Mouse (Mus musculus) intestine, embryonic 16.5 days (tissue): ENCODE results near the gene Sema4c. TPM values are rescaled to one million over a fixed set of nuclear protein-coding genes. Genes with fewer than 3 reads are reported as not detected.

Source experiments
- ATAC-seq: fragments of 200-750 bp; cut with Nextera tagmentation; 2 replicates; pipeline ENCODE4 v1.8.0; 2017; ENCODE audit warnings: moderate TSS enrichment, moderate library complexity
- H3K27ac ChIP-seq: fragments of 300-500 bp; sonication (generic); 2 replicates; pipeline ENCODE4 v1.5.1; 2014; ENCODE audit warnings: mild to moderate bottlenecking, low read length
- H3K27me3 ChIP-seq: fragments of 300-500 bp; sonication (generic); replicated peaks from 2 replicates; pipeline ENCODE4 v1.6.1; 2014; ENCODE audit warnings: low read length, control low read depth, mixed read lengths; ENCODE audit not compliant: control insufficient read depth, insufficient read depth
- H3K36me3 ChIP-seq: fragments of 300-500 bp; sonication (generic); 2 replicates; pipeline ENCODE4 v1.6.1; 2014; ENCODE audit warnings: low read length, control low read depth; ENCODE audit not compliant: control insufficient read depth, insufficient read depth
- H3K4me1 ChIP-seq: fragments of 300-500 bp; sonication (generic); 2 replicates; pipeline ENCODE4 v1.6.1; 2014; ENCODE audit warnings: low read length, control low read depth, mixed read lengths; ENCODE audit not compliant: control insufficient read depth, insufficient read depth
- H3K4me2 ChIP-seq: fragments of 300-500 bp; sonication (generic); 2 replicates; pipeline ENCODE4 v1.6.1; 2014; ENCODE audit warnings: low read depth, low read length, control low read depth
- H3K4me3 ChIP-seq: fragments of 300-500 bp; sonication (generic); 2 replicates; pipeline ENCODE4 v1.5.1; 2014; ENCODE audit warnings: mild to moderate bottlenecking, low read length
- H3K9ac ChIP-seq: fragments of 300-500 bp; sonication (generic); 2 replicates; pipeline ENCODE4 v1.6.1; 2014; ENCODE audit warnings: low read depth, low read length
- H3K9me3 ChIP-seq: fragments of 300-500 bp; sonication (generic); 2 replicates; pipeline ENCODE4 v1.6.1; 2016; ENCODE audit warnings: low read length, control low read depth; ENCODE audit not compliant: control insufficient read depth
- WGBS: fragments of 180-500 bp; shearing (Covaris S2); extraction: QIAGEN DNeasy Blood & Tissue Kit; methylation state at CpG from one replicate; pipeline ENCODE4 v1.1.7; 2014; 5-methylcytosine and 5-hydroxymethylcytosine counted together
- microRNA-seq: library from miRNA; unstranded; fragments of <30 nt; microRNA quantifications from one replicate; pipeline ENCODE4, GENCODE M21; 2016
- polyA plus RNA-seq: library from polyadenylated mRNA; unstranded; fragments of >200 nt; fragmentation: Nextera tagmentation; extraction: Ambion mirVana; gene quantifications from 2 replicates; pipeline ENCODE4 v1.2.1, GENCODE M21; 2015

Gene Sema4c
- polyA plus RNA-seq, 1 experiment from 2014 or later: 7.9 TPM

DNA sequence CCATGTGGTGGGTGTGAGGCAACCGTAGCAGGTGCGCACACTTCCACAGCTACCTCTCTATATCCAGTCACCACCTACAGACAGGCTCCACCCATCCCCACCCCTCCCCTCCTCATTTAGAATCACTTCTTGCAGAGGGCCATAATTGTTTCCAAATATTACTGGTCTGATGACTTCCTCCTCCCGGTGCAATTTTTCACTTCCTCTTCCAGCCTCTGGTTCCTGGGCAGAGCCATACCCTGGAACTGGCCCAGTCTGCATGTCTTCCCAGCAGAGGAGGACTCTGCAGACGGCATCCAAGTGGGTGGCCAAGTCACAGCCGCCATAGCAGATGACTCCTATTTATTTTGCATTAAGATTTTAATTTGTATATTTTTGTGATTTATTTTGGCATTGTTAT lies 49.9 kb downstream of the Sema4c start:
- 67% methylated on average over 5 of the region's 5 CpGs for WGBS
- H3K4me1 ChIP-seq: peaks cover 10% of the 10 kb centered on the region
- no peak for ATAC-seq

DNA sequence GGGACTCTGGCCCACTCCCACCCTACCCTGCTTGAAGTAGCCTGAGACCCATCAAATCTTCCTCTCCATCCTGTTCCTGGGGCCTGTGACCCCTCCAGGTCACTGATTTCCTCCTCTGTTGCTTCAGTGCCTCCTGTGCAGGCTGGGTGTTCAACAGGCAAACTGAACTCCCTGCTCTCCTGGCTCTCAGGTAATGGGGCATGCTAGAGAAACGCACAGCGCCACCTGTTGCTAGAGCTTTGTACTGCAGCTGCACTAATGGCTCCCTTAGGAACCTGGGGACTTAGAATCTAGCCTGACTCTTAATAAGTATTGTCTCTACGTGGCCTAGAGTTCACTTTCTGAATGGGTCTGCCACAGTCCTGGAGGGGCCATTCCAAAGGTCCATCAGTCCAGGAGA lies 56.9 kb downstream of the Sema4c start:
- ATAC-seq: peak; percentile 45
- Histone ChIP-seq H3K4me1 (no peaks in the 10 kb centered on the region), H3K27ac (no peak overlapping the region), H3K27me3 (no peaks in the 10 kb centered on the region), H3K4me2 (no peak overlapping the region), H3K9me3 (no peaks in the 10 kb centered on the region), H3K4me3 (no peak overlapping the region), H3K36me3 (peaks cover 17% of the 10 kb centered on the region), H3K9ac (no peak overlapping the region)
- 4% methylated on average over 3 of the region's 3 CpGs for WGBS

More for the DNA sequence above, 49.9 kb downstream of the Sema4c start:
- no peaks in the 10 kb centered on the region for H3K27me3 ChIP-seq
- no peaks in the 10 kb centered on the region for H3K9me3 ChIP-seq
- H3K27ac ChIP-seq: no peak overlapping the region
- no peak overlapping the region for H3K4me3 ChIP-seq
- 0 out of 2 replicates have a peak, but pooled peaks cover 4% of the 10 kb centered on the region for H3K36me3 ChIP-seq
- H3K4me2 ChIP-seq: no peak overlapping the region
- H3K9ac ChIP-seq: no peak overlapping the region

Small RNAs within 50 kb of the gene (microRNA-seq; reads per million reads assigned to microRNA genes)
- gene Gm47280: not detected

Other genes starting within 250 kb of the Sema4c start
- 33.3 and 33.8 TPM in 2 replicates for gene Kansl3, start 189.2 kb downstream of the Sema4c start, polyA plus RNA-seq
- gene Fer1l5, start 186.1 kb downstream of the Sema4c start, polyA plus RNA-seq: 0.50 and 0.66 TPM in 2 replicates
- 29.8 and 32.1 TPM in 2 replicates for gene Lman2l, start 113.1 kb downstream of the Sema4c start, polyA plus RNA-seq
- gene Cnnm4, start 86.7 kb downstream of the Sema4c start, polyA plus RNA-seq: 39.2 and 40.2 TPM in 2 replicates
- 2.1 and 2.3 TPM in 2 replicates for gene Cnnm3, start 46.5 kb downstream of the Sema4c start, polyA plus RNA-seq
- 12.7 and 14.6 TPM in 2 replicates for gene Ankrd23, start 21.5 kb downstream of the Sema4c start, polyA plus RNA-seq
- gene Gm42417, start 18.9 kb downstream of the Sema4c start, polyA plus RNA-seq: 0.37 TPM in 1 of 2 replicates, not detected in the other
- gene Ankrd39, start 10.9 kb downstream of the Sema4c start, polyA plus RNA-seq: 23.6 and 26.8 TPM in 2 replicates
- gene Fam178b, start 124.8 kb upstream of the Sema4c start, polyA plus RNA-seq: 0.54 and 0.73 TPM in 2 replicates
- 940 and 946 TPM in 2 replicates for gene Cox5b, start 133.1 kb upstream of the Sema4c start, polyA plus RNA-seq
- gene 4933424G06Rik, start 151.8 kb upstream of the Sema4c start, polyA plus RNA-seq: 0.12 TPM in 1 of 2 replicates, not detected in the other
- 94.8 and 98.3 TPM in 2 replicates for gene Actr1b, start 156.1 kb upstream of the Sema4c start, polyA plus RNA-seq
- 0.72 and 1.0 TPM in 2 replicates for gene Zap70, start 203.4 kb upstream of the Sema4c start, polyA plus RNA-seq